Mouse (Mus musculus) right cerebral cortex, postnatal 10 days (tissue): Measurements from ENCODE around the gene Zgpat.

ENCODE experiments used
- DNase-seq, 2 experiments: peaks; one replicate each; pipeline ENCODE4 v3.0.0; 2021; ENCODE audit warnings: low spot score in 2 of 2

Zgpat gene

DNA sequence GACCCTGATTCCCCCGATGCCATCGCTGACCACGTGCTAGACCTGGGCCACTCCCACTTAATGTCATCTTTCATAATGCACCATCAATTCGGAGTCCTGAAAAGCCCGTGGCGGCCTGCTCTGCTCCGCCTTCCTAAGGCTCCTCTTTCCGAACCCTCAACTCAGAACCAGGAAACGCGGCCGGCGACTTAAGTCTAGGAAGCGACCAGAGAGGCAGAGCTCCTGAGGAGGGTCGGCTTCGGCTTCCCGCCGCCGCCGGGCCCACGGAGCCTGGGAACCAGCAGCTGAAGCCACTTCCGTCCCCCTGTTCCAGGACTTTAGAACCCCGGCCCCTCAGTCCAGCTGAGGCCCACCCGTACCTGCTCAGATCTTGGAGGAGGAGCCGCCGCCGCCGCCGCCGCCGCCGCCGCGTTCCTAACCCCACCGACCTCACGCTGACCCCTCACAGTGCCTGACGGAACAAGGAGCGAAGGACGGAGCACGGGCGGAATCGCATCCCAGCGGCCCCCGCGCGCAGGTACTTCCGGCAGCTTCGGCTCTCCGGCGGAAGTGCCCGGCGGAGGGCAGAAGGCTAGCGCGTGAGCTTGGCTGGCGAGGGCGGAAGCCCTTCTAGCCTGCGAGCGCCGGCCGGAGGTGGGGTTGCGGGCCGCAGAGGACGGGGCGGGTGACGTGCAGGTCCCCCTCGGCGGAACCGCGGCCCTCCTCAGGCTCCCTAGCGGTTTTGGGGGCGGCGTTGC, at the start of gene Zgpat, which contains the start of gene Arfrp1:
Gene Zgpat, plus strand, starts transcription at position 69 of the 737 bp plus-strand sequence.
Gene Arfrp1, minus strand, starts transcription at position 545 of the 737 bp plus-strand sequence.
- DNase-seq, result peak; percentile 92 to 93

DNA sequence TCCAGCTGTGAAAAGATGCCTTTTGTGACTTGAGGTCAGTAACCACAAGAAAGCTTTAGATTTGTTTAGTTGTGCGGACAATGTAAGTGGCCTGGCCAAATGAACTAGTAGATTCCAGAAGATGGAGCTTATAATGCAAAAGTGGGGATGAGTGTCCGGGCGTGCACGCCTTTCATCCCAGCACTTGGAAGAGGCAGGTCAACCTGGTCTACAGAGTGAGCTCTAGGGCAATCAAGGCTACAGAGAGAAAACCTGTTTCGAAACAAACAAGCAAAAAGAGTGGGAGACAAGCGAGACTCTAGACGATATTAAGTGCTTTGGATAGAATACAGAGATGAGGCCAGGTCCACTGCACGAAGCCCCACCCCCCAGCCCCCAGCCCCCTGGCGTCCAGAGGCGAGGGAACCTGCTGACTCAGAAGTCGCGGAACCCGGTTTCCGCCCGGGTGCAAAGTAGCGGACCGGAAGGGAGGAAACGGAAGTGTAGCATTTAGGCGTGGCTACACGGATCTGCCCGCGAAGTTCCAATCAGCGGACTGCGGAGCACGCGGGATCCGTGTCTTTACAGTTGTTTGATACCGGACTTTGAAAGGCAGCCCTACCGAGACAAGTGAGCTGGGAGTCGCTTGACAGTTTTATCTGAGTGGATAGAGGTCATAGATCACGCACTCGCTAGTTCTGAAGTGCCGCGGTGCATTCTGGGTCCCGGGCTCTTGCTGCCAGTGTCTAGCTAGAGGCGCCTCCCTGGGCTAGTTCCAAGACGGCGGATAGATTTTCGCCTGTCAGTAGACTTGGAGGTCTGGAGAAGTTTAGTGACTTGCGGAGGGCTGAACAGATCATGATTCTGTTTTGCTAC, 45.3 kb upstream of the Zgpat start, which contains the start of gene Rtel1:
Gene Rtel1, plus strand, starts transcription at position 492 of the 855 bp plus-strand sequence.
- peak; percentile 90 to 91 for DNase-seq

DNA sequence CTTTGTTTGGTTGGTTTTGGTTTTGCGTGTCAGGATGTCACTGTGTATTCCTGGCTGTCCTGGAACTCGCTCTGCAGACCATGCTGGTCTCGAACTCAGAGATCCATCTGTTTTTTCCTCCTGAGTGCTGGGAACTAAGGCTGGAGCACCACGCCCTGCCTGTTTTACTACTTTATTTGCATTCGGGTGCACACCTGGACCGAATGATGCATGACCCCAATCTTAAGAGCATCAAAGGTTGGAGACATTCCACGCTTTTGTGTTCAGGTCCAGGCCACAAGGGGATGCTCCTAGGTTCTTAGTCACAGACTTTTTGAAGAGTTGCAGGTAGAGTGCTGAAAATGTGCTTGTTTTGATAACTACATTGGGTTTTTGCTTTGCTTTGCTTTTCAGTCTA, 44.6 kb upstream of the Zgpat start:
- no peak for DNase-seq

DNA sequence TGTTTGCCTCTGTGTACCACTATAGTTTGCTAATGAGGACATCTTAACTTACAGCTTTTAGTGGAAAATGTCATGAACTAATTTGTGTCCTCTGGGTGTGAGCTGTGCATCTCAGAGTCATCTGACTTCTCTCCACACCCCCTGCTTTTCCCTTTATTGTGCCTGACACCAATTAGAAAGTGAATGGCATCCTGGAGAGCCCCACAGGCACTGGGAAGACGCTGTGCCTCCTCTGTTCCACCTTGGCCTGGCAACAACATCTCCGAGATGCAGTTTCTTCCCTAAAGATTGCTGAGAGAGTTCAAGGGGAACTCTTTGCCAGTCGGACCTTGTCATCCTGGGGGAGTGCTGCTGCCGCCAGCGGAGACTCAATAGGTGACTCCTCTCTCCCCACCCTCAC, 42.6 kb upstream of the Zgpat start:
- no peak for DNase-seq

DNA sequence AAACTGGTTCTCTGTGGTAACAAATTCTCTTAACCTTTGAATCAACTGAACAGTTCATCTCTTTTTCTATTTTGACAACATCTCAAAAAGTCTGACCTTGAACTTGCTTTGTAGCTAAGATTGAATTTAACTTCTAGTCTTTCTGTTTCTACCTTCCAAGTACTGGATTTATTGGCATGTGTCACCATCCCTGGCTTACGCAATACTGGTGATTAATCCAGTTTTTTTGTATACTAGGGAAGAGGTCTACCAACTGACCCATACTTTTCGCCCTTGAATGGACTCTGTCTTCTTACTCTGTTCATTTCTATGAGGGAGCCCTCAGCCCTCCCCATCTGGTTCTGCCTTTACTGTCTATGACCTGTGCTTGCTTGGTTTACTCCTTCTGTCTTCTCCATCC, 38.6 kb upstream of the Zgpat start:
- DNase-seq, result no peak

DNA sequence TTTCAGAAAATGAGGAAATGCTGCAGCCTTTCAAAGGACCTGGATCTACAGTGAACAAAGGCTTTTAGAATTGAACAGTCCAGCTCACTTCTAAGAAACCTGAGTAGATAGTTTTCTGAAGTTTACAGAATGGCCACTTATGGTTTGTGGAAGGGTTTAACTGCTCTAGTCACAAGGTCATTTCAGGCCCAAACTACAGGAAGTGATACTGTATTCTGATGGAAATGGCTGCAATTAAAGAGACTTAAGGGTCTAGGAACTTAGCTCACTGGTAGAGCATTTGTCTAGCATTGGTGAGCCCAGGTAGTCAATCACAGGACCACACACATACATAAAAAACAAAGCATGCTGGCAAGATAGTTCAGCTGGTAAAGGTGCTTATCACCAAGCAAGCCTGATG, 32.2 kb upstream of the Zgpat start:
- no peak for DNase-seq

DNA sequence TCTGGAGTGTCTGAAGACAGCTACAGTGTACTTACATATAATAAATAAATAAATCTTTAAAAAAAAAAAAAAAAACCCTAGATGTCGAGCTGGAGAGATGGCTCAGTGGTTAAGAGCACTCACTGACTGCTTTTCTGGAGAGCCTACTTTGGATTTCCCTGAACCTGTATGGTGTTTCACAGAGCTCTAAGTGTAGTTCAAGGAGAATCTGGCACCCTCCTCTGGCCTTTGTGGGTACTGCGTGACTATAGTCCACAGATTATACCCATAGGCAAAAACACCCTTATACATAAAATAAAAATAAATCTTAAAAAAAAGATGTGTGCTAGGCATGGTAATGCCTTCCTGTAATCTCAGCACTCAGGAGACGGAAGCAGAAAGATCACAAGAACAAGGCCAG, 30.7 kb upstream of the Zgpat start:
- DNase-seq, result peak; percentile 71 to 81

DNA sequence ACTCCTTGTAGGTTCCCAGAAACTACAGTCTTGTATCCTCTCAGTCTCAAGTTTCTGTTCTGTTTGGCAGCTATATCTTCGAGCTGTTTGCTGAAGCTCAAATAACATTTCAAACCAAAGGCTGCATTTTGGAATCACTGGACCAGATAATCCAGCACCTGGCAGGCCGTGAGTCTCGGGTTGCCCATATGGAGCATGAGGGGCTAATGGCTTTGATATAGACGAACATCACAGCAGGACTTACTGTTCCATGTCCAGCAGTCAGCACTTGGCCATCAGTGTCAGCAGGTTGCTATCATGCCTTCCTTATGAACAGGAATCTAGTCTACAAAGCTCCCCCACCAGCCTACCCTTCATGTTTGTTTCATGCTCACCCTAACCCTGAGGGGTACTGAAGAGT, 24.3 kb upstream of the Zgpat start:
- no peak for DNase-seq

DNA sequence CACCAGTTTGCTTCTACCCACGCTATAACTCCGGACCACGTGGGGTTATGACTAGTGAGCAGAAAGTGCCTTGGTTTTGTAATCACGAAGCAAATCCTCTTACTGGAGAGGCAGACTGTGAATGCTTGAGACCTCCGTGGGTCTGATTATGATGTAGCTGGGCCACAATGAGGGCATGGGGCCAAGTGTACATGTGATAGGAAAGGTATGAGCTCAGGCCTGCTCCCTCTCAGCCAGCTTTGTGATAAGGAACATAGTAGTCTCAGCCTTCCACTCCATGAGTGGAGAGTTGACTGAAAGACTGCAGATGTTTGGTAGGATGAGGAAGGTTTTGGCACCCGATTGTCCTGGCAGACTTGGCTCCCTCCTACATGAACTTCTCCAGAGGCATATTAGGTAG, 22.0 kb upstream of the Zgpat start:
- DNase-seq, result no peak

DNA sequence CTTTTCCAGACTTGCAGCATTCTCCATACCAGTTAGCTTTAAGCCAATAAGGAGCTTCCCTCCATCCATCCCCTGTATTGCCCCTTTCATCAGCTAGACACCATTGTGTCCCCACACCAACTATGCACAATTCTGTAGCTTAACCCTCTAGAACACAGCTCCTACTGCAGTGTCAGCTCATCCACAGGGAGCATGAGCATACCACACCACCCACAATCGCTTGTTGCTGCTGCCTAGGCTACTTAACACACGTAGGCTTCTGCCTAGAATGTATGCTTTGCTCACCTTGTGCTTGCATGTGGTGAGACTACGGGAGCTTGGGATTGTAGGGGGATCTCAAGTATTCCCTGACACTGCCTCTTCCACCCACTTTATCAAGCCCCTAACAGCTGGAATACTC, 7.9 kb upstream of the Zgpat start:
- no peak for DNase-seq

DNA sequence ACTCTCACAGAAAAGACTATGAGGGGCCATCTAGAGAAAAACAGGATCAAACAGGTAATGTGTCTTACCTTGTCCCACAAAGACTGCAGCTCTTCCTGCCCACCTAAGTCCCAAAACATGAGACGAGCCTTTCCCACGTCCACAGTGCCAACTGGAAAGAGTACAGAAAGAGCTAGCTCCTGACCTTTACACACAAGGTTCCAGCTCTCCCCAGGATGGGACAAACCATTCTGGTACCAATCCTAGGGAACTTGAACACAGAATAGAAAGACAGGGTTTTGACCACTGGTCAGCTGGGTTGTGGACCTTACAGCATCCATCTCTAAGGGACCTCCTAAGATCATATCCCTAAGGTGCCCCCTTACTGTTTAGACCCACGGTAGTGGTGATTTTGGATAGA, 782 bp upstream of the Zgpat start:
- DNase-seq, result no peak

DNA sequence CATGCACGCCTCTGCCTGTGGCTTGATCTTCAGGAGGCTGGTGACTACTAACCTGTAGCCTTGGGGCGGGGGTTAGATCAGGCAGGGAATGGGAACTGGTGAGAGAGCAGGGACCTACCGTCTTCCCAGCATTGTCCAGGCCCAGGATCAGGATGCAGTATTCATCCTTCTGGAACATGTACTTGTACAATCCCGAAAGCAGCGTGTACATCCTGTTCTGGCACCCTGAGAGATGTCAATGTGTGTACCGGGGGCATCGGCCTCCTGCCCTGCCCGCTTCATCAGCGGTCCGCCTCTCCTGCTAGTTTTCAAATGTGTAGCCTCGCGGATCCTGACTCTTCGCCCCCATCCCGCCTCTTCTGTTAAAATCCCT, 255 bp upstream of the Zgpat start:
- no peak for DNase-seq

DNA sequence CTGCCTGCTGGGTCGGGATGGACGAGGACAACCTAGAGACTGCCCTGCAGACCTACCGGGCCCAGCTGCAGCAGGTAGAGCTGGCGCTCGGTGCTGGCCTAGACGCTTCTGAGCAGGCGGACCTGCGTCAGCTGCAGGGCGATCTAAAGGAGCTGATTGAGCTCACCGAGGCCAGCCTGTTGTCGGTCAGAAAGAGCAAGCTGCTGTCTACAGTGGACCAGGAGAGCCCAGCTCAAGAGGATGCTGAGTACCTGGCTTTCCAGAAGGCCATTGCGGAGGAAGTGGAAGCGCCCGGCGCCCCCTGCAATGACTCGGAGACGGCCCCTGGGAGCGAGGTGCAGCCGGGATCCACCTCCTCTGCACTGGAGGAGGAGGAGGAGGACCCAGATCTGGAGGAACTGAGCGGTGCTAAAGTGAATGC, 937 bp downstream of the Zgpat start:
- no peak for DNase-seq

DNA sequence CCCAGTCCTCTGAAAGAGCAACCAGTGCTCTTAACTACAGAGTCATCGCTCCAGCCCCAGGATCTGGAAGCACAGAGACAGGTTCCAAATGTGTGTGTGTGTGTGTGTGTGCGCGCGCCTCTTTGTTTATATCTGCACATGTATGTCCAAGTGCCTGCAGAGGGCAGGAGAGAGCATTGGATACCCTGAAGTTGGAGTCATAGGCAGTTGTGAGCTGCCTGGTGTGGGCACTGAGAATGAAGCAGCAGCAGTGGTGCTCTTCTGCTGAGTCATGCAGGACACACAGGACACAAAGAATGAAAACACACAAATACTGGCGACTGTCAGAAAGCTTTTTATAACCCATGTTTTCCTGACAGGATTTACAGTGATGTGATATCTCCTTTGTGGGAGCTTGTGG, 5.3 kb downstream of the Zgpat start:
- no peak for DNase-seq

DNA sequence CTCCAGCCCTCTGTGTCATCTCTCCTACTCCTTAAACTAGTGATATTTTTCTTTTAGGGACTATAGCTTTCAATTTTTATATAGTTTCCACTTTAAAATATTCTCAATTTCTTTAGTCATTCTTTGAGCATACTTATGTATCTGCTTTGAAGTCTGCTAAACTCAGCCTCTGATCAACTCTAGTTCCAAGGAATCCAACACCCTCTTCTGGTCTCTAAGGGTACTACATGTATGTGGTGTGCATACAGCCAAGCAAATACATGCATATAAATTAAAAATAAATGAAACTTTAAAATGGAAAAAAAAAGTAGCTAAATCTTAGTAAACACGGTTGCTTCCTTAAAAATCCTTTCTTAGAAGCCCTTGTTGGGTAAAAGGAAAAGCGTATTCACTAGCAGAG, 11.1 kb downstream of the Zgpat start:
- no peak for DNase-seq

DNA sequence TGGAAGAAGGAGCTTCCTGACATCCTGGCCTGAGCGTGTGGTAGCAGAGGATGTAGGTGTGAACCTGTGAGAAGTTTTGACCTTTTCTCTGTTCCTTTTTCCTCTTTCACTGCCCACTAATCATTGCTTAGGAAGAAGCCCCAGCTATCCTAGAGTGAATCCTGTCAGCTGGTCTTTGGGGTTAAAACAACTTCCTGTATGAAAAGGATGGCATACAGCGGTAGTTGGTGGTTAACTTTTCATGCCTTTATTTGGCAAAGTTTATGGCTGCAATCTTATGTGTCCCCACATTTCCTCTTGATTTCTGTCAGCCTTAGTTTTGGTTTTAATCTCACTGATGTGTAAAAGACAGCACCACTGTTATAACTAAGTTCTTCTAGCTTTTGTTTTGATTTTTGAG, 12.5 kb downstream of the Zgpat start:
- DNase-seq, result no peak

DNA sequence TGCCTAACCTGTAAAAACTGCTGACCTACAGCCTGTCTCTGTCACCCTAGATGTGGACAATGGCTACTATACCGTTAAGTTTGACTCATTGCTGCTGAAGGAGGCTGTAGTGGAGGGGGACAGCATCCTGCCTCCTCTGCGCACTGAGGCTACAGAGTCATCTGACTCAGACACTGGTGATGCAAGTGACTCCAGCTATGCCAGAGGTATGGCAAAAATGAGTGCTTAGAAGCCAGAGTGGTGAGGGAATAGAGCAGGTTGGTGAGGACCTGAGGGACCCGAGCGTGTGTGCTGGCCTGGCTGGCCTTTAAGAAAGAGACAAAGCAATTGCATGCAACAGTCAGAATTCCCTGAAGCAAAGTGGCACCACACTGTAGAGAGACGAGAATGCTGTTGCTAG, 14.0 kb downstream of the Zgpat start:
- DNase-seq, result no peak

DNA sequence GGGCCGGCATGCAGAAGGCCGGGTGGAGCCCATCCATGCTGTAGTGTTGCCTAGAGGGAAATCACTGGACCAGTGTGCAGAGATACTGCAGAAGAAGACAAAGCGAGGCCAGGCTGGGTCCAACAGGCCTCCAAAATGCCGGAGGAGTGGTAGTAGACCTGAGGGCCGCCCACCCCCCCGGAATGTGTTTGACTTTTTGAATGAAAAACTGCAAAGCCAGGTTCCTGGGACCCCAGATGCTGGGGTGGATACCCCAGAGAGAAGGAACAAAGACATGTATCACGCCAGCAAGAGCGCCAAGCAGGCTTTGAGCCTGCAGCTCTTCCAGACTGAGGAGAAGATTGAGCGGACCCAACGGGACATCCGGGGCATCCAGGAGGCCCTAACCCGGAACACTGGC, 15.1 kb downstream of the Zgpat start, which contains the start of gene Lime1:
Gene Lime1, plus strand, starts transcription at position 301 of the 400 bp plus-strand sequence.
- no peak for DNase-seq

DNA sequence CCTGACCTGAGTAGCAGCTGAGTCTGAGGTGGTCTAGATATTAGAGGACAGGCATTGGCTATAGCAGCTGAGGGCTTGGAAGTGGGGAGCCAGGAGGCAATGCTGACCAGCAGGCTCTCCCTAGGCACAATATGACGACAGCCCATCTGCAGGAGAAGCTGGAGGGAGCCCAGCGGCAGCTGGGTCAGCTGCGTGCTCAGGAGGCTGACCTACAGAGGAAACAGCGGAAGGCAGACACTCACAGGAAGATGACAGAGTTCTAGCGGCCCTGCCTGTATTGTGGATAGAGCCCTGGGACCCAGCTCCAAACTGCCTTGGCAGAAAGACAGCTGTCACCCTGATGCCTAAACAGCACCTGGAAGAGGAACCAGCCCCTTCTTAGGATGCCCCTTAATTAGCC, 15.5 kb downstream of the Zgpat start:
- no peak for DNase-seq

DNA sequence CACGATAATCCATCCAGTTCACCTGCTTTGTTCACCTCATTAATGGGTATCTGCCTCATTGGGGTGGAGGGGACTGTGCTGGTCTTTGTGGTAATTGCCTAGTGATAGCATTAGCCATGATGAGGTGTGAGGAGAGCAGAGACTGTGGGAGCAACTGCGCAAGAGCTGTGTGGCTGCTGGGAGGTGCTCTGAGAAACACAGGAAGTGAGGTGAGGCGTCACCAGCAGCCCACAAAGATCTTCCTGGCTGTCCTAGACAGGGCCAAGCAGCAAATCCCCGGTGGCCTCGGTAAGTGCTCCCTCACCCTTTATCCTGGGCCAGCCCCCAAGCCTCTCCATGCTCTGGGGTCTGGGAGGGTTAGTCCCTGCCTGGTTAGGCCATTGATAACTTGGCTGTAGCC, 16.4 kb downstream of the Zgpat start:
- DNase-seq, result no peak

DNA sequence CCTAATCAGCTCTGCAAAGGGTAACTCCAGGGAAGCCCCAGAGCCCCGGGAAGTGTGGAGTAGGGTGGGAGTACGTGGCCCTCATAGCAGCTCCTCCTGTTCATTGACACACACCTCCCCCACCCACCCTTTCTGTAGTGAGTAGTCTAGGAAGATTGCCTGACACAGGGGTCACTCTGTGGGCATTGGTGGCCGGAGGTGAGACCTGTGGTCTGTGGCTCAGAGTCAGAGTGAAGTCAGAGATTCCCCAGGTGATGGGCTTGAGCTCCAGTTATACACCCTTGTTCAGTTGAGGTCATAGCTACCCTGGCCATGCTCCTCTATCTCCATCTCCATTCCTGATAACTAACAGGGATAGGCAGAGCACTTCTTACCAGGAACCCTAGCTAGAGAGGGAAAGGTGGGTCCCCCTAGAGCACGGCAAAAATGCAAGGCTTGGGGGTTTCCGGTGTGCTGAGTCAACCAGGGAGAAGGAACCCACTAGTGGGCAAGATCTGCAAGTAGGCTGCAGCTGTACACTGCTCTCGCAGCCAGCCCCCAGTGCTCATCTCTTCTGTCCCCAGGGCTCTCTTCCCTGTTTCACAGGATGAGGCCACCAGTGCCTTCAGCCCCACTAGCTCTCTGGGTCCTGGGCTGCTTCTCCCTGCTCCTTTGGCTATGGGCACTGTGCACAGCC, 17.0 kb downstream of the Zgpat start:
- DNase-seq, result no peak

DNA sequence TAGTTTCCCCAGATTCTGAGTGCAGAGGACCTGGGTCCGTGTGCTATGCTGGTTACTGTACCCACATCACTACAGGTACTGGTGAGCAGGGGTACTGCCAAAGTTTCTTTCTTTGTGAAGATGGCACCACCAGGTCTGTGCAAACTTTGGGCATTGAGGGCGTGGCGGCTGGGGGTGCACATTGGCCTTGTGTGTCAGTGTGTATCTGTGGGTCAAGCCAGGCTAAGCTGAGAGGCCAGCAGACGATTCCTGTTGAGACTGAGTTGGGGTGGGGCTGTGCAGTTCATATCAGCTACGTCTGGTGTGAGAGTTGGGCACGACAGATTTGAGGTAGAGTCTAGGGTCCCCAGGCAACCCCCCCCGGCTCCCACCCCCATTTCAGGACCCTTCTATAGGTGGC, 19.7 kb downstream of the Zgpat start:
- DNase-seq, result no peak
